Mouse (Mus musculus): ENCODE results near the gene Gls. TPM values are rescaled to one million over a fixed set of nuclear protein-coding genes. Genes with fewer than 3 reads are reported as not detected.

Gene Gls
- total RNA-seq, 1 experiment = 91.2 TPM

DNA sequence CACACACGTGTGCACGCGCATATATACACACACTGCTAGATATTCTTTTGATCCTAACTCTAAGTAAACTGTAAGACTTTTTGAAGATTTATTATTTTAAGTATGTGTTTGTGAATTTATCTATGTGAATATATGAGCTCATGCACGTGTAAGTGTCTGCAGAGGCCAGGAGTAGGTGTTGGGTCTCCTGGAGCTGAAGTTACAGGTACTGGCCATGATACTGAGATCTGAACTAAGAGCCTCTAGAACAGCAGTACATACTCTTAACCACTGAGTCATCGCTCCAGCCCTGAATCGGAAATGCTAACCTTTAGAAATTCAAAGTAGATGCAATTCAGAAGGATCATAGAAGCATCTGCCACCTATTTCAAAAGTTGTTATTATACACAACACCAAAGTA, 4.9 kb downstream of the Gls start:
- Histone ChIP-seq H3K9me3 (ENCODE audit: control insufficient read depth, insufficient read depth, low read depth, low read length) (no peaks in the 10 kb centered on the region), H3K27ac (ENCODE audit: insufficient read depth, low read depth, low read length, poor library complexity, severe bottlenecking) (no peak overlapping the region), H3K9ac (ENCODE audit: insufficient read depth, low read depth, low read length, poor library complexity, severe bottlenecking) (no peak overlapping the region), H3K4me1 (ENCODE audit: control insufficient read depth in 2 of 2, insufficient read depth in 2 of 2, low read length in 2 of 2, poor library complexity in 1 of 2) (no peaks in the 10 kb centered on the region; a peak in 1 of 4 replicates), H3K36me3 (ENCODE audit: control insufficient read depth, insufficient read depth, low read length, poor library complexity, severe bottlenecking) (peaks cover 1% of the 10 kb centered on the region; the same call in 1 of the 2 replicates), H3K4me3 (ENCODE audit: insufficient read depth in 1 of 2, low read depth in 1 of 2, low read length in 2 of 2, poor library complexity in 1 of 2, severe bottlenecking in 1 of 2) (no peak overlapping the region)
- TF ChIP-seq CHD2 (IDR thresholded peaks at IDR 0.05; ENCODE audit: low read depth, low read length) = no peak
- TF ChIP-seq MAFK (IDR thresholded peaks at IDR 0.05; ENCODE audit: insufficient read depth, low read depth, low read length) = no peak
- TF ChIP-seq HCFC1 (IDR thresholded peaks at IDR 0.05; ENCODE audit: borderline replicate concordance, insufficient read depth, low read length) = no peak
- no peak for TF ChIP-seq ZNF384 (IDR thresholded peaks at IDR 0.05; ENCODE audit: low read depth, low read length)
- TF ChIP-seq ZC3H11A (IDR thresholded peaks at IDR 0.05; ENCODE audit: borderline replicate concordance, low read depth, low read length) = no peak
- in situ Hi-C loops (cut with MboI; ENCODE audit: low sequenced_read_pairs in 2 of 2, unreplicated experiment in 2 of 2) = no loop called here
- no peak for DNase-seq (ENCODE audit: low read depth, low spot score)

DNA sequence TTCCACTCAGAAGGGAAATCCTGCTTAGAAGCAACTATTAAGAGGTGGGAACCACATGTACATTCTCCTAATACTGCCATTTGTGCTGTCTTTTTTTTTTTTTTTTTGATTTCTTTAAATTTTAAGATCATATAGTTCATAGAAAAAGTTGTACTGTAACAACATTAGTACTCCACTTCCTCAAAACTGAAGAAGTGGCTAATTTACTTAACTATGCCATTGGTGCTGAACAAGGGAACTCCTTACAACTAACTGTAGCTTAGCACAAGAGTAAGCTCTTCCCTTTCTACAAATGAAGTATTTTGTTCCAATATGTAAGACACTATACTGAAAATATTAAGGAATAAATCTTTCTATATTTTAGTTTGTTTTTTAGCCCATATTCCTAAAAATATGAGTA, 6.6 kb downstream of the Gls start:
- no peak for DNase-seq (ENCODE audit: low read depth, low spot score)
- Histone ChIP-seq H3K4me1 (ENCODE audit: control insufficient read depth in 2 of 2, insufficient read depth in 2 of 2, low read length in 2 of 2, poor library complexity in 1 of 2) (no peaks in the 10 kb centered on the region; a peak in 1 of 4 replicates), H3K9me3 (ENCODE audit: control insufficient read depth, insufficient read depth, low read depth, low read length) (no peaks in the 10 kb centered on the region), H3K27ac (ENCODE audit: insufficient read depth, low read depth, low read length, poor library complexity, severe bottlenecking) (no peak overlapping the region), H3K9ac (ENCODE audit: insufficient read depth, low read depth, low read length, poor library complexity, severe bottlenecking) (no peak overlapping the region), H3K36me3 (ENCODE audit: control insufficient read depth, insufficient read depth, low read length, poor library complexity, severe bottlenecking) (peaks cover 1% of the 10 kb centered on the region; the same call in 1 of the 2 replicates), H3K4me3 (ENCODE audit: insufficient read depth in 1 of 2, low read depth in 1 of 2, low read length in 2 of 2, poor library complexity in 1 of 2, severe bottlenecking in 1 of 2) (no peak overlapping the region)
- in situ Hi-C loops (cut with MboI; ENCODE audit: low sequenced_read_pairs in 2 of 2, unreplicated experiment in 2 of 2) = no loop called here
- TF ChIP-seq CHD2 (IDR thresholded peaks at IDR 0.05; ENCODE audit: low read depth, low read length) = no peak
- no peak for TF ChIP-seq ZNF384 (IDR thresholded peaks at IDR 0.05; ENCODE audit: low read depth, low read length)
- TF ChIP-seq HCFC1 (IDR thresholded peaks at IDR 0.05; ENCODE audit: borderline replicate concordance, insufficient read depth, low read length) = no peak
- no peak for TF ChIP-seq MAFK (IDR thresholded peaks at IDR 0.05; ENCODE audit: insufficient read depth, low read depth, low read length)
- TF ChIP-seq ZC3H11A (IDR thresholded peaks at IDR 0.05; ENCODE audit: borderline replicate concordance, low read depth, low read length) = no peak

DNA sequence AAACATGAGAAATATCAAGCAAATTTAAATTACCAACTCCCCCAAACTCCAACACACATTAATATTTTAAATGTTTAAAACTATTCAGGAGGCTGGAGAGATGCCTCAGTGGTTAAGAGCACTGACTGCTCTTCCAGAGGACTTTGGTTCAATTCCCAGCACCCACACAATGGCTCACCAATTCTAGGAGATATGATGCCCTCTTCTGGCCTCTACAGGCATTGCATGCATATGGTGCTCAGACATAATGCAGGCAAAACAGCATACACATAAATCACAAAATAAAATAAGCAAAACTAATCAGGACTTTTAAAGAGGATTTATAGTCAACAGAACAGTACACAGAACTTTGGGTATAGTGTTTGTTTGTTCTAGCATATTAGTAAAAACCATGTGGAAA, 16.3 kb downstream of the Gls start:
- H3K4me3 ChIP-seq (ENCODE audit: insufficient read depth in 1 of 2, low read depth in 1 of 2, low read length in 2 of 2, poor library complexity in 1 of 2, severe bottlenecking in 1 of 2) = no peak overlapping the region
- TF ChIP-seq MAFK (IDR thresholded peaks at IDR 0.05; ENCODE audit: insufficient read depth, low read depth, low read length) = no peak
- no peak for TF ChIP-seq ZNF384 (IDR thresholded peaks at IDR 0.05; ENCODE audit: low read depth, low read length)
- TF ChIP-seq CHD2 (IDR thresholded peaks at IDR 0.05; ENCODE audit: low read depth, low read length) = no peak
- TF ChIP-seq HCFC1 (IDR thresholded peaks at IDR 0.05; ENCODE audit: borderline replicate concordance, insufficient read depth, low read length) = no peak
- no peak for TF ChIP-seq ZC3H11A (IDR thresholded peaks at IDR 0.05; ENCODE audit: borderline replicate concordance, low read depth, low read length)
- no peak overlapping the region for H3K9ac ChIP-seq (ENCODE audit: insufficient read depth, low read depth, low read length, poor library complexity, severe bottlenecking)
- in situ Hi-C loops (cut with MboI; ENCODE audit: low sequenced_read_pairs in 2 of 2, unreplicated experiment in 2 of 2) = no loop called here
- peaks cover 2% of the 10 kb centered on the region; the same call in 1 of the 2 replicates for H3K36me3 ChIP-seq (ENCODE audit: control insufficient read depth, insufficient read depth, low read length, poor library complexity, severe bottlenecking)
- DNase-seq (ENCODE audit: low read depth, low spot score) = peak; percentile 39
- H3K4me1 ChIP-seq (ENCODE audit: control insufficient read depth in 2 of 2, insufficient read depth in 2 of 2, low read length in 2 of 2, poor library complexity in 1 of 2) = no peaks in the 10 kb centered on the region
- no peak overlapping the region for H3K27ac ChIP-seq (ENCODE audit: insufficient read depth, low read depth, low read length, poor library complexity, severe bottlenecking)
- no peaks in the 10 kb centered on the region for H3K9me3 ChIP-seq (ENCODE audit: control insufficient read depth, insufficient read depth, low read depth, low read length)

DNA sequence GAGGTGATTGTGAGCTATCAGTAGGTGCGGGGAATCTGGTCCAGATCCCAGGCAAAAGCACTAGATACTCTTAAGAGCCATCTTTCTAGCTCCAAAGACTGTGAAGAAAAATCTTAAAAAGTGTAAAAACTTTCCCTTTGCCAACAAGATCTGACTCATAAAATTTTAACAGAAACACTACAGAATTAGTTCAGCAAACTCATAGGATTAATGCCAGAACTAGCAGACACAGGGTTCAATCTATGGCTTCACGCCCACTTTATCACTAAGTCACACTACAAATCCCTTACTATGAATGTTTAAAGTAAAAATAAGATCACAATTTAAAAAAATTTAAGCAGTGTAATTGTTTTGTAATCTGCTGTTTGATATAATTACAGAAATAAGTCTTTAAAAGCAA, 50.0 kb downstream of the Gls start:
- no peak for DNase-seq (ENCODE audit: low read depth, low spot score)
- no peak for TF ChIP-seq CHD2 (IDR thresholded peaks at IDR 0.05; ENCODE audit: low read depth, low read length)
- TF ChIP-seq HCFC1 (IDR thresholded peaks at IDR 0.05; ENCODE audit: borderline replicate concordance, insufficient read depth, low read length) = no peak
- no peak for TF ChIP-seq ZNF384 (IDR thresholded peaks at IDR 0.05; ENCODE audit: low read depth, low read length)
- no peak for TF ChIP-seq ZC3H11A (IDR thresholded peaks at IDR 0.05; ENCODE audit: borderline replicate concordance, low read depth, low read length)
- TF ChIP-seq MAFK (IDR thresholded peaks at IDR 0.05; ENCODE audit: insufficient read depth, low read depth, low read length) = no peak
- in situ Hi-C loops (cut with MboI; ENCODE audit: low sequenced_read_pairs in 2 of 2, unreplicated experiment in 2 of 2) = no loop called here
- Histone ChIP-seq H3K4me3 (ENCODE audit: insufficient read depth in 1 of 2, low read depth in 1 of 2, low read length in 2 of 2, poor library complexity in 1 of 2, severe bottlenecking in 1 of 2) (no peak overlapping the region), H3K36me3 (ENCODE audit: control insufficient read depth, insufficient read depth, low read length, poor library complexity, severe bottlenecking) (no peaks in the 10 kb centered on the region), H3K9me3 (ENCODE audit: control insufficient read depth, insufficient read depth, low read depth, low read length) (no peaks in the 10 kb centered on the region), H3K4me1 (ENCODE audit: control insufficient read depth in 2 of 2, insufficient read depth in 2 of 2, low read length in 2 of 2, poor library complexity in 1 of 2) (no peaks in the 10 kb centered on the region), H3K9ac (ENCODE audit: insufficient read depth, low read depth, low read length, poor library complexity, severe bottlenecking) (no peak overlapping the region), H3K27ac (ENCODE audit: insufficient read depth, low read depth, low read length, poor library complexity, severe bottlenecking) (no peak overlapping the region)

DNA sequence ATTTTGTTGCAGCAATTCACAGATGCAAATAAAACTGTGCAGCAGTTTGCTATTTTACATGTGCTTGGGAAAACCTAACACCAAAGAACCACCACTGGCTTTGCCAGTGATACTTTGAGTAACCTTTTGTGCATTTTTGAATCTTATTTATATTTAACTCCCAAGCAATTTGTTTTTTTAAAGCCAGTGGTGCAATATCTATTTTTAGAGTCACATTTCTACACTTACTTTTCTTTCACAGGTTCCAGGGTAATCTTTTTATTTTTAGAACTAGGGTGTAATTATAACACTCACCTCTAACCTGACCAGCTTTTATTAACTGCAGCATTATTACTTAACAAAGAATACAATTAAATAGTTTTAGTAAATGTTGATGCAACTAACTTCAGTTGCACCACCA, 51.0 kb downstream of the Gls start:
- DNase-seq (ENCODE audit: low read depth, low spot score) = no peak
- Histone ChIP-seq H3K9ac (ENCODE audit: insufficient read depth, low read depth, low read length, poor library complexity, severe bottlenecking) (no peak overlapping the region), H3K4me1 (ENCODE audit: control insufficient read depth in 2 of 2, insufficient read depth in 2 of 2, low read length in 2 of 2, poor library complexity in 1 of 2) (no peaks in the 10 kb centered on the region), H3K9me3 (ENCODE audit: control insufficient read depth, insufficient read depth, low read depth, low read length) (no peaks in the 10 kb centered on the region), H3K4me3 (ENCODE audit: insufficient read depth in 1 of 2, low read depth in 1 of 2, low read length in 2 of 2, poor library complexity in 1 of 2, severe bottlenecking in 1 of 2) (no peak overlapping the region), H3K36me3 (ENCODE audit: control insufficient read depth, insufficient read depth, low read length, poor library complexity, severe bottlenecking) (no peaks in the 10 kb centered on the region), H3K27ac (ENCODE audit: insufficient read depth, low read depth, low read length, poor library complexity, severe bottlenecking) (no peak overlapping the region)
- in situ Hi-C loops (cut with MboI; ENCODE audit: low sequenced_read_pairs in 2 of 2, unreplicated experiment in 2 of 2) = no loop called here
- TF ChIP-seq MAFK (IDR thresholded peaks at IDR 0.05; ENCODE audit: insufficient read depth, low read depth, low read length) = no peak
- TF ChIP-seq HCFC1 (IDR thresholded peaks at IDR 0.05; ENCODE audit: borderline replicate concordance, insufficient read depth, low read length) = no peak
- no peak for TF ChIP-seq ZNF384 (IDR thresholded peaks at IDR 0.05; ENCODE audit: low read depth, low read length)
- no peak for TF ChIP-seq ZC3H11A (IDR thresholded peaks at IDR 0.05; ENCODE audit: borderline replicate concordance, low read depth, low read length)
- TF ChIP-seq CHD2 (IDR thresholded peaks at IDR 0.05; ENCODE audit: low read depth, low read length) = no peak
